Mouse (Mus musculus) ES-Bruce4 (cell line): Measurements from ENCODE around the gene Mepce.

Source experiments
- CTCF ChIP-seq: IDR thresholded peaks from one replicate; pipeline ENCODE4 v1.8.1; 2011; ENCODE audit warnings: low read depth, low read length
- POLR2A ChIP-seq: IDR thresholded peaks from one replicate; pipeline ENCODE4 v1.8.1; 2011; ENCODE audit warnings: low read length; ENCODE audit not compliant: insufficient read depth

DNA sequence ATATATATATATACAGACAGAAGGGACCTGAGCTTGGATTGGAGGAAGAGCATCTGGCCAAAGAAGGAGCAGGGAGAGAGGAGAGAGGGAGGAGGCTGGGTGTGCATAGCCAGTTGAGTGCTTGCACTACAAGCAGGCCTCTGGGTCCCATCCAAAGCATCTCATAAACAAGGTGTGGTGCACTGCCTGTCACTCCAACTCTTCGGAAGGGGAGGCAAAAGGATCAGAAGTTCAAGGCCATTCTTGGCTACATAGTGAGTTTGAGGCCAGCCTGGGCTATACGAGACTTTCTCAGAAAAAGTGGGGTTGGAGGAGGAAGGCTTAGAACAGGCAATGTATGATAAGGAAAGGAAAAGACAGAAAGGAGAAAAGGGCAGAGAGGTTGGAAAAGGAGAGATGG, 38.5 kb upstream of the Mepce start:
- TF ChIP-seq CTCF (no peak), POLR2A (no peak)
